Mouse (Mus musculus) ovary, postnatal 10 days (tissue): ENCODE data around the gene Hint1.

Experiments used
- DNase-seq: peaks from one replicate; pipeline ENCODE4 v3.0.0; 2022; ENCODE audit warnings: low spot score

The Hint1 gene

GRCm38 (mm10) chr11:54861471-54862420, 4.4 kb upstream of the Hint1 start:
- no peak for DNase-seq

DNA sequence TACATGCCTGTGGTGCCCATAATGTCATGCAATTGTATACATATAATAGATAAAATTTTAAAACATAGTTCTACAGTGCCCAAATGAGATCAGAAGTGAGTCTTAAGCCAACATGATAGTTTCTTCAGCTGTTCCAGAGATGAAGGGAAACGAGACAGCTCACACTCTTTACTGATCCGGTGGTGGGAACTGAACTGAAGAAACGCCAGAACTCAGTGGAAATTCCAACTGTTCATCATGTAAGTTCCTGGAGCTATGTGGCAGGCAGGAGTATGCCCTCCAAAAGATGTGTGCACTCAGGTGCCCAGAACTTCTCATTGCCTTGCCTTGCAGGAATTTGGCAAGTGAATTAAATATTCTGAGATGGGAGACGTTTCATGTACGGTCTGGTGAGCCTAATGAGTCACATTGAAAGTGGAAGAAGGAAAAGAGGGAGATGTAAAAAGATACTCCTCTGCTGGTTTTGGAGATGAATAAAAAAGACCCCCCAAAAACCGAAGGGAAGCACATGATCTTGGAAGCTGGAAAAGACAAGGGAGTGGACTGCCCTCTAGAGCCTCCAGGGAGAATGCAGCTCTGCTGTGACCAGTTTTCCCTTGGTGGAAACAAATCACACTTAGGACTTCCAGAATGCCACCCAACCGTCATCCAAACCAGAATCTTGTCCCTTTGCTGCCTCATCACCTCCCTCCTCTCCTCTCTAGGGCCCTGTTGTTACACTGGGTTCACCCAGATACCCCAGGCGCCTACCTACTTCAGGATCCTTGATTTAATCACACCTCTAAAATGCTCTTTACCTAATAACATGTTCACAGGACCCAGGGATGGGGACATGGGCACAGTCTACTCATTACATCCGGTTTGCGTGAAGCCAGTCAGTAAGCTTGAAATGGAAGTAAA, 3.3 kb upstream of the Hint1 start:
- no peak for DNase-seq

DNA sequence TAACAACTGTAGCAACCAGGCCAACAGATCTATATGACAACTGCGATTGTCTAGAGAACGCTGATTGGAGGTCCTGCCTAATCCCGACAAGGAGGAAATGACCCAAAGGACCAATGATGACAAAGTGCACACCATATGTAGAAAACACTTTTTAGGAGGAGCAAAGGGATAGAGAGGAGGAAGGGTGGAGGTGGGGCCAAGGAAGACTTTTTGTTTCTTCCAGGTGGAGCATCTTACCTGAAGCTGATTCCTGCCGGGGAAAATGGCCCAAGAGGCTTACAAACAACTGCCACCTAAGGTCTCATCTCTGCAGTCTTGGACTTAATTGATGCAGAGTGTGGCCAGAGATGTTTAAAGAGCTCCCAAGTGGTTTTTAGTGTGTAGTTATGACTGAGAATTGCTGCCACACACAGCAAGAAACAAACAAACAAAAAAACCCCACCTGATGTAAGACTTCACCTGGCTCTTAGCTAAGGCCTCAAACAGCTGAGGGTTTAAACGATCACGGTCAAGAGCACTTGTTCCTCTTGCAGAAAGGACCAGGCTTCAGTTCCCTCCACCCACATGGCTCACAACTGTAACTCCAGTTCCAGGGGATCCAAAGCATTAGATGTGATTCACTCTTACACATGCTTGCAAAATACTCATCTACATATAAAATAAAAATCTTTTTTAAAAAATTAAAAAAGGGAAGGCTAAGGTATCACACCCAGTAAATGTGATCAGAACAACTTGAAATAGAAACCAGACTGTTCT, 675 bp upstream of the Hint1 start:
- DNase-seq, result no peak

DNA sequence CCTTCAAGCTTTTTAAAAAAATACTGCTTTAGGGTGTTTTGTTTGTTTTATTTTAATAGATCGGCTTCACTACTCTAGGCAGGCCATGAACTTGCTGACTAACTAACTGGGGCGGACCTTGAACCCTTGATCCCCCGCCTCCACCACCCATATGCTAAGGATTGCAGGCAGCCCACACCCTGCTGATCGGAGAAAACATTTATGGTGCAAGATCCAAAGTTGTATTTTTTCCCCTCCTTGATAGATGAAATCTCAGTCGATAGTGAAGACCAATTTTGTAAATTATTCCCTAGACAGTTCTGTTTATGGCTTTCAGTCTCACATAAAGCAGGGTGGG, 834 bp downstream of the Hint1 start:
- no peak for DNase-seq

DNA sequence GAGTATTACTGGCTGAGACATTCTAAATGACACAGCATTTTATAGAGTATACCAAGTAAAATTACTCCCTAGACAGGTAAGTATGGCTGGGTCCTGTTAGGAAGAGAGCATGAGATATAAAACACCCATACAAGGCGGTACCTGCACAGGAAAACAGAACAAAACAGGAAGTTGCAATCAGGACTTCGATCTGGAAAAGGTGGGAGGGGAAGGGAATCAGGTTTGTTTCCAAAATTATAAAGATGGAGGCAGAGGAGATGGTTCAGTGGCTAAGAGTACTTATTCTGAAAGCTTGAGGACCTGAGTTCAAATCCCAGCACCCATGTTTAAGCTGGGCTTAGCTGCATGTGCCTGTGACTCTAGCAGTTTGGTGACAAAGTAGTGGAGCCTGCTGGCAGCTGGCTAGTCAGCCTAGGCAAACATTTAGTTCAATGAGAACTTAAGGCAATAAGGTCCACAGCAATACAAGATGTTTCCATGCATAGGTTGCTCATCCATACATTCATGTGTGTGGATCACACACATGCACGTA, 1.8 kb downstream of the Hint1 start:
- no peak for DNase-seq

DNA sequence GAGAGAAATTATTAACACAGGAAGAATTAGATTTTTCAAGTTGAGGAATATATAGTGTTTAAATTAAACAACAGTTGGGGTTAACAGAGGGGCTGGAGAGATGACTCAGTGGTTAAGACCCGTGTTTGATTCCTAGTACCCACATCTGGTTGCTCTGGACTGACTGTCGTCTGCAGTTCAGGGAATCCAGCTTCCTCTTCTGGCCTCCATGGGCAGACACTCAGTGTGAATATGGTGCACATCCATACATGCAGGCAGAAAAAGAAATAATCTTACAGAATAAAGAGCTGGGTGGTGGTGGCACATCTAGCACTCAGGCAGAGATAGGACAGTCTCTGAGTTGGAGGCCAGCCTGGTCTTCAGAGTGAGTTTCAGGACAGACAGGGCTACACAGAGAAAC, 2.3 kb downstream of the Hint1 start:
- no peak for DNase-seq

DNA sequence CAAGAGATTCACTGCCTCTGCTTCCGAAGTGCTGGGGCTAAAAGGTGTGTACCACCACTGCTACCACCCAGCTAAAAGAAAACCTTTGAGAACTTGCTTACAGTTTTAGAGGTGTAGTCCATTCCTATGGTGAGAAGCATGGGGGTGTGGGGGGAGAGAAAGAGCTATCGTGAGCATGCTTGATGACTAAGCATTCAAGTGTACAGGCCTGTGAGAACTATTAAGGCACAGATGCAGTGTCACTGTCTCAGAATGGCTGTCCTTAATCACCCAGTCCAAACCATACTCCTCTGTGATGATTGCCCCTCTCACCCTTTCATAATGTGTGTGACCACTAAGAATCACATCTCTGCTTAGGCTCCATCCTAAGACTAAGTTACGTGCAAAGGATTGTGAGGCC, 3.1 kb downstream of the Hint1 start:
- DNase-seq, result no peak

- DNase-seq, result no peak
Measured at GRCm38 (mm10) chr11:54871831-54872537, 5.8 kb downstream of the Hint1 start.

DNA sequence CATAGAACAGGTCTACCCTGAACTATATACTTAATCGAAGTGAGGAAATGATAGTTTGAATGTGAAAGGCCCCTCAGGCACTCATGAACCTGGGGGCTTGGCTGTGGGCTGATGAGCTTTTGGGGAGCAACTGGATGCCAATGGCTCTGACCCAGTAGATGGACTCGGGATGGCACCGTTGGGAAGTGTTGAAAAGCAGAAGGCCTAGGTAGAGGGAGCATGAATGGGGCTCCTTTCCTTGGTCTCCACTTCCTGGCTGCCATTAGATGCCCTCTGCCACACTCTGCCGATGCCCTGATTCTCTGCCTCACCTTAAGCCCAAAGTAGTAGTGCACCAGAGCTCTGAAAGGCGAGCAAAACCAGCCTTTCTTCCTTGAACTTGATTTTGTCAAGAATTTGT, 9.8 kb downstream of the Hint1 start:
- no peak for DNase-seq

GRCm38 (mm10) chr11:54878893-54879292, 12.7 kb downstream of the Hint1 start:
- no peak for DNase-seq

GRCm38 (mm10) chr11:54879434-54879833, 13.3 kb downstream of the Hint1 start:
- no peak for DNase-seq

DNA sequence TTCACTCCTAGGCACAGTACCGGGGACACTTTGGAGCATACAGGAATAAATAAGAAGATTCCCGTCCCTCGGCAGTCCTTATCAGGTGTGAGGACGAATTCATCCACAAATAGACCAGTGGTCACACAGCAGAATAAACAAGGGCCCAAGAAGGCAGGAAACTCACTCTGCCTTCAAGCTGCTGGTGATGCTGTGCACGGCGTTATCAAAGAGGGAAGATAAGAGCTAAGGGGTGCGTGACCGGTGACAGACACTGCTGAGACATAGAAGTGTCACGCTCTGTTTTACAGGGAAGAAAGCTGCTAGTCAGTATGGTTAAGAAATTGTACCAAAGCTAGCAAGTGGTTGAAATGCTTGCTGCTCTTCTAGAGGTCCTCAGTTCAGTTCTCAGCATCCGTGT, 13.7 kb downstream of the Hint1 start:
- DNase-seq, result no peak

GRCm38 (mm10) chr11:54881051-54881474, 14.9 kb downstream of the Hint1 start:
- DNase-seq, result no peak

- DNase-seq, result no peak
Measured at GRCm38 (mm10) chr11:54882671-54883070, 16.5 kb downstream of the Hint1 start.

GRCm38 (mm10) chr11:54884197-54884828, 18.1 kb downstream of the Hint1 start:
- DNase-seq, result no peak

GRCm38 (mm10) chr11:54884937-54885336, 18.8 kb downstream of the Hint1 start:
- DNase-seq, result no peak

DNA sequence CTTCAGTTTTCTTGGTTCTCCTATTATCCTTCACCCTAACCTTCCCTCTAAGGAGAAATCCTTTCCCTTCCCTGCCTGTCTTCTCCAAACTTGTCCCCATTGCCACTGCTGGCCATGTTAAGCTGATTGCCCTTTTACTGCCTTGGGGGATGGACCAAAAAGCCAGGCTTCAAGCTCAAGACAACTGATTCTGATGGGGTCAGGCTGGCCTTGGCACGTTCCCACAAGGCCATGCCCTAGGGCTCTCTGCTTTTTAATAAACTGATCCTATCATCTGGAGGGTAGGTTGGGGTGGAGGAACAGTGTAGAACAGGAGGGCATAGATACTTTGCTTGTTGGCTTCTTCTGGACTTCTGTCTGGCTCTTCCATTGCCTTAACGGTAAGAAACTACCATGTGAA, 19.2 kb downstream of the Hint1 start:
- DNase-seq, result no peak

DNA sequence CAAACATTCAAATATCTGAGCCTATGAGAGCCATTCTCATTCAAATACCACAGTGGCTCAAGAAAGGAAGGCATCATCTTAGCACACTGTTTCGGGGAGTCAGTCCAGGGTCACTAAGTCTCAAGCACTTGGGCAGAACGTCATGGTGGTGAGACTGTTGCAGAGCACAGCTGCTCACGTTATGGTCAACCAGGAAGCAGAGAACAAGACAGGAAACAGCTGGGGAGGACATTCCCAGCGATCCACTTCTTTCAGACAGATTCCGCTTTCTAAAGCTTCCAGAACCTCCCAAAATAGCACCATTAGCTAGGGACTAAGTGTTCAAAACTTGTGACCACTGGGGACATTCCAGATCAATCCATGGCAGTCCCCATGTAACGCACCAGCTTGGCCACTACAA, 21.7 kb downstream of the Hint1 start:
- DNase-seq, result no peak

DNA sequence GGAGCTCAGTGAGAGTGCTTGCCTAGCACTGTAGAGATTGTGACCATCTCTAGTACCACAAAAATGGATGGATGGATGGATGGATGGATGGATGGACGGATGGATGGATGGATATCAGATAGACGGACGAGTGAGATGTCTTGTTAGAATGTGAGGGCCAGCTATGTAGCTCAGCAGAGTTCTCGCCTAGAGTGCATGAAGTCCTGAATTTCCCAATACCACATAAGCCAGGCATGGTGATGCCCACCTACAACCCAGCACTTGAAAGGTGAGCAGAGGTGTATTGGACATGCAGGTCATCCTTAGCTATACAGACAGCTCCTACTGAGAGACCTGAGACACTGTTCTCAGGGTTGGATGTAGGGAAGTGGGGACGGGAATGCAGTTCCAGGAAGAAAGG, 25.2 kb downstream of the Hint1 start:
- DNase-seq, result no peak

DNA sequence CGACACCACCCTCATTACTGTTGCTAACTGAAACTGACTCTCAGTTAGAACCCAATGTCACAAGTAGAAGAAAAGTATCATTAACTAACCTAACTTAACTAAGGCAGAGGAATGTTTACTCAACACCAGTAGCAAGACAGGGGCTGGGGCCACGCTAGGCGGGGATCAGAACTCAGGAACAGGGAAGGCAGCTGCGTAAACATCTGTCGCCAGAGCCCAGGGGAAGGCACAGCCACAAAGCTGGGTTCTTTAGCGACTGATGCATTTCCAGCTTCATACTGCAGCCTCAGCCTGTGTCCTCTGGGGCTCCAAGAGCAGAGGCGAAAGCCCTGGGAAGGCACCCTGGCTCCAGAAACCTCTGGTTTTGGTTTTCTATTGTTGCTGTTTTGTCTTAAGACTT, 25.9 kb downstream of the Hint1 start:
- DNase-seq, result no peak

DNA sequence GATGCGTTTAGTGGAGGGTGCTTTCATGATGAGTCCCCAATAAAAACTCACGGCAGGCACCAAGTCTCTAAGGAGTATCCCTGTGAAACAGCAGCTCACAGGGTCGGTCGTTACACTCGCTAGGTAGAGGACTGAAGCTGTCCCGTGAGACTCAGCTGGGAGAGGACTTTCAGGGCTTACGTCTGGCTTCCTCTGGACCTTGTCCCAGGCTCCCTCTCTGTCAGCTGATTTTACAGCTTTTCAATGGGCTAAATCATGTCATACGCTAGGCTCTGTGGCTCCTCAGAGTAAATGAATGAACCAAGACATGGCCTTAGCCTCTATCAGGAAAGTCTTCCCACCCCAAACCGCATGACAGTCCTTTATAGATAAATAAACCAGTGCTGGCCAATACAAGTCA, 28.4 kb downstream of the Hint1 start:
- DNase-seq, result no peak
